Mouse (Mus musculus) thymus, adult 2 months (tissue): ENCODE measurements around the gene Icam4.

Experiments used
- CTCF ChIP-seq: fragments of 200-500 bp; IDR thresholded peaks from 2 replicates; pipeline ENCODE4 v1.5.1; 2012; ENCODE audit warnings: mild to moderate bottlenecking, control low read depth, low read length, moderate library complexity, borderline replicate concordance; ENCODE audit not compliant: control insufficient read depth, poor library complexity, insufficient read depth; ENCODE audit errors: extremely low read depth
- POLR2A ChIP-seq: fragments of 200-500 bp; IDR thresholded peaks from 2 replicates; pipeline ENCODE4 v1.6.1; 2012; ENCODE audit warnings: mild to moderate bottlenecking, low read length, control low read depth, moderate library complexity; ENCODE audit not compliant: control insufficient read depth, poor library complexity, insufficient read depth; ENCODE audit errors: extremely low read depth

GRCm38 (mm10) chr9:20995069-20995468, 34.1 kb upstream of the Icam4 start:
- TF ChIP-seq CTCF (no peak), POLR2A (no peak)
